In genomic region chr1:31220599-31221250, GRCm38 (mm10) we compare ENCODE assay signal across 32 mouse cellular contexts. TPM values are rescaled to one million over a fixed set of nuclear protein-coding genes. Genes with fewer than 3 reads are reported as not detected.
"Had no signal": no experiment of that assay in that cellular context is flagged by ENCODE, and none has a peak within 500 bp of the region (broad histone marks: within the 10 kb centered on the region; RNA-seq: fewer than 3 reads in every experiment).

No protein-coding gene starts in this region.

- H3K4me2 ChIP-seq: liver, embryonic 13.5 days; midbrain, embryonic 12.5 days; midbrain, embryonic 15.5 days; neural tube, embryonic 12.5 days; neural tube, embryonic 15.5 days had no signal

- H3K36me3 ChIP-seq: liver, embryonic 13.5 days; midbrain, embryonic 12.5 days; midbrain, embryonic 15.5 days; neural tube, embryonic 12.5 days; neural tube, embryonic 15.5 days had no signal

- H3K27me3 ChIP-seq: liver, embryonic 13.5 days; midbrain, embryonic 12.5 days; midbrain, embryonic 15.5 days; neural tube, embryonic 12.5 days; neural tube, embryonic 15.5 days had no signal

- H3K9ac ChIP-seq: liver, embryonic 13.5 days; midbrain, embryonic 12.5 days; midbrain, embryonic 15.5 days; neural tube, embryonic 12.5 days; neural tube, embryonic 15.5 days had no signal

- H3K9me3 ChIP-seq: liver, embryonic 13.5 days; midbrain, embryonic 12.5 days; midbrain, embryonic 15.5 days; neural tube, embryonic 12.5 days; neural tube, embryonic 15.5 days had no signal

- ATAC-seq: intestine, postnatal 0 days; midbrain, embryonic 15.5 days had no signal

- H3K4me1 ChIP-seq: liver, embryonic 13.5 days; midbrain, embryonic 12.5 days; midbrain, embryonic 15.5 days; neural tube, embryonic 12.5 days; neural tube, embryonic 15.5 days had no signal

- H3K4me3 ChIP-seq: left cerebral cortex, adult 2 months; liver, embryonic 13.5 days; midbrain, embryonic 12.5 days; midbrain, embryonic 15.5 days; neural tube, embryonic 12.5 days; neural tube, embryonic 15.5 days had no signal

- DNase-seq: kidney, adult 2 months; kidney, postnatal 25 days; layer of hippocampus, postnatal 36 days; liver, embryonic 13.5 days; lung, adult 2 months; lung, postnatal 14 days; lung, postnatal 4 days; right cerebral cortex, adult 18-20 months; thymus, adult 18-20 months; thymus, postnatal 36 days had no signal

- H3K27ac ChIP-seq: kidney, postnatal 0 days; left cerebral cortex, adult 2 months; liver, embryonic 13.5 days; midbrain, embryonic 12.5 days; midbrain, embryonic 15.5 days; neural tube, embryonic 12.5 days; neural tube, embryonic 15.5 days had no signal

RNA-seq across cellular contexts. Expression of gene 4931428L18Rik, which starts 1.8 kb away (rescaled TPM):
- total RNA-seq: layer of hippocampus, postnatal 10 days; layer of hippocampus, postnatal 36 days; left cerebral cortex, adult 2 months; left cerebral cortex, postnatal 10 days; left cerebral cortex, postnatal 36 days; megakaryocyte progenitor cell, adult 5-6 weeks had no signal
- polyA plus RNA-seq: kidney, adult 2 months; kidney, embryonic 14.5 days; kidney, postnatal 0 days; large intestine, adult 2 months; limb, embryonic 11.5 days; limb, embryonic 14.5 days; liver, embryonic 13.5 days; liver, embryonic 16.5 days; lung, adult 2 months; midbrain, embryonic 12.5 days; midbrain, embryonic 15.5 days; neural tube, embryonic 12.5 days; neural tube, embryonic 15.5 days; small intestine, adult 2 months; spleen, adult 2 months had no signal

RNA-seq across cellular contexts. Expression of gene Pih1d3, which starts 1.9 kb away (rescaled TPM):
- total RNA-seq: layer of hippocampus, postnatal 10 days; layer of hippocampus, postnatal 36 days; left cerebral cortex, adult 2 months; left cerebral cortex, postnatal 10 days; left cerebral cortex, postnatal 36 days; liver, adult 2 months; megakaryocyte progenitor cell, adult 5-6 weeks had no signal
- polyA plus RNA-seq: intestine, postnatal 0 days; kidney, adult 2 months; kidney, embryonic 14.5 days; kidney, postnatal 0 days; large intestine, adult 2 months; limb, embryonic 11.5 days; limb, embryonic 14.5 days; liver, adult 2 months; liver, embryonic 13.5 days; liver, embryonic 16.5 days; lung, adult 2 months; lung, embryonic 16.5 days; midbrain, embryonic 12.5 days; midbrain, embryonic 15.5 days; neural tube, embryonic 12.5 days; neural tube, embryonic 15.5 days; small intestine, adult 2 months; spleen, adult 2 months; stomach, embryonic 16.5 days; urinary bladder, adult 2 months had no signal

RNA-seq across cellular contexts. Expression of gene Lgsn, which starts 44.5 kb away (rescaled TPM):
- total RNA-seq: layer of hippocampus, postnatal 10 days; layer of hippocampus, postnatal 36 days; left cerebral cortex, adult 2 months; left cerebral cortex, postnatal 10 days; left cerebral cortex, postnatal 36 days; liver, adult 2 months; megakaryocyte progenitor cell, adult 5-6 weeks had no signal
- polyA plus RNA-seq: intestine, postnatal 0 days; kidney, adult 2 months; kidney, embryonic 14.5 days; kidney, postnatal 0 days; large intestine, adult 2 months; limb, embryonic 11.5 days; limb, embryonic 14.5 days; liver, adult 2 months; liver, embryonic 13.5 days; liver, embryonic 16.5 days; lung, embryonic 16.5 days; midbrain, embryonic 12.5 days; midbrain, embryonic 15.5 days; neural tube, embryonic 12.5 days; small intestine, adult 2 months; spleen, adult 2 months; stomach, embryonic 16.5 days; urinary bladder, adult 2 months had no signal
